Mouse (Mus musculus) frontal cortex, adult 2 months (tissue): ENCODE results near the gene Ak2. TPM values are rescaled to one million over a fixed set of nuclear protein-coding genes. Genes with fewer than 3 reads are reported as not detected.

Experiments used
- DNase-seq, 2 experiments: peaks; one replicate each; pipeline ENCODE4 v3.0.0; 2022; ENCODE audit warnings: low spot score in 1 of 2; ENCODE audit errors: extremely low spot score in 1 of 2
- polyA plus RNA-seq: library from polyadenylated mRNA; depleted of rRNA; stranded (reverse); fragments of >200 nt; gene quantifications from 2 replicates; pipeline ENCODE4 v1.2.3, GENCODE M21; 2012; rRNA removed

The Ak2 gene
- polyA plus RNA-seq: 41.8 and 42.2 TPM in 2 replicates

DNA sequence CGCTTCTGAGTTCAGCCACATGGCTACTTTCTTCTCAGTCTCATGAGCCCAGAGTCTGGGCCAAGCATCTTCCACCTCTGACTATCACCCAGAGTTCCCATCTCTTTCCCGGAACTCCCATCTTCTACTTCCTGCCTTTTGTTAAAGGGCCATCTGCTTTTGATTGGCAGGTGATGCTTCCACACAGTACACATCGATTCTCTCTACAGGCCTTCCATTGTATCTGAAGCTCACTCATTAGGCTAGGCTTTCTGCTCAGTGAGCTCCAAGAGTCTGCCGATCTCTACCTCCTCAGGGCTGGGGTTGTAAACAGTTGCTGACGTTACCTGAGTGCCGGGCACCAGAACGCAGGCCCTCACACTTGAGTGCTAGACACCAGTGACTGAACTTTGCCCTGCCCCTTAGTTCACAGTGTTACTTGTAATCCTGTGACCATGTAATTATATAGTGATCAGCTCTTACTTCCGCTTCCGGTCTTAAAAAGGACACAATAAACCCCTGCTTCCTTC lies at the start of gene Ak2:
Gene Ak2 (plus strand): TSS at position 459 of the 509 bp plus-strand sequence.
- no peak for DNase-seq

DNA sequence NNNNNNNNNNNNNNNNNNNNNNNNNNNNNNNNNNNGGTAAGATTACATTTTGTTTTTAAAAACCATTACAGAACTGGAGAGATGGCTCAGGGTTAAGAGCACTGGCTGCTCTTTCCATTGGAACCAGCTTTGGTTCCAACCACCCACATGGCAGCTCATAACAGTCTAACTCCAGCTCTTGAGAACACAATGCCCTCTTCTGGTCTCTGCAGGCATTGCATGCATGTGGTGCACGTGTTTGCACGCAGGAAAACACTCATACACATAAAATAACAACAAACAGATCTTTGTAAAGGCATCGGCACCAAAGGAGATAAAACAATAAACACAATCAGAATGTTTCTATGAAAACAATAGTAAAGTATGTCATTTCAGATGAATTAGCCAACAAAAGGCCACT lies 49.4 kb upstream of the Ak2 start:
- DNase-seq: no peak

DNA sequence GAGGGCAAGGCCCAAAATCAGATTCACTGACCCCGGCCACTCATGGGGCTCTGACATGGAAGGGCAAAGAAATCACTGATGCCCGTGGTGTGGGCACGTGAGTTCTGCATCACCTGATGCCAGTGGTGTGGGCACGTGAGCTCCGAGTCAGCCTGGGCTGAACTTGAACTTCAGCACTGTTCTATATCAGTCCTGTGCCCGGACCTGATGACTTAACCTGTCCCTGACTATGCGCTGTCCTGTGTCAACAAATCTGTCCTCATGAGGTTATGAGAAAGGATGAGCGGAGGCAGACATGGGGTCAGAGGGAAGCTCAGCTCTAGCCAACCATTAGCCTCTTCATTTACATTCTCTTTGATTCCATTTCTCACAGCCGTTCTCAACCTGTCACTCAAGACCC lies 45.0 kb upstream of the Ak2 start:
- DNase-seq: no peak

DNA sequence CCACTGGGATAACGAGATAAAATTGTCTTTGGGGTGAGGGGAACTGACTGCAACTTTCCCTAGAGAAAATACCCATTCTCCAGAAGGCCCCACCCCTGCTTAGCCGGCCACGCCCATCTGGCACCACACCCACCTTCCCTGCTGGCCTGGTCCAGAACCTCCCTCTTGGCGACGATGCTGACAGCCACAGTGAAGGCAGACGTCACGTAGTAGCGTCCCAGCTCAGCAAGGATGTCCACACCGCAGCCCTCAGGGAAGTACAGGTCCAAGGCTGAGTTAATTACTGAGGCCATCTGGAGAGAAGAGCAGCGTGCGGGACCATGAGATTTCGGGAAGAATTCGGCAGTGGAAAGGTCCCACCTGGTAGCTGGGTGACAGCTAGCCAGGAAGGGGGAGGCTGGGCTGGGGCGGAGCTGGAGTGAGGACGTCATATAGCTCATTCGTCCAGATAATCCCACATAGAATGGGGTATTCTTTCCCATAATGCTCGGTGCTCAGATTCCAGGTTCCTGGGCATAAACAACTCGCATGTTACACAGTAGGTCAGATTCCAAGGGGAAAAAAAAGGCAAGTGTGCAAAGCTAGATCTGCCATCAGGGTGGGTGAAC lies 44.3 kb upstream of the Ak2 start:
- no peak for DNase-seq

DNA sequence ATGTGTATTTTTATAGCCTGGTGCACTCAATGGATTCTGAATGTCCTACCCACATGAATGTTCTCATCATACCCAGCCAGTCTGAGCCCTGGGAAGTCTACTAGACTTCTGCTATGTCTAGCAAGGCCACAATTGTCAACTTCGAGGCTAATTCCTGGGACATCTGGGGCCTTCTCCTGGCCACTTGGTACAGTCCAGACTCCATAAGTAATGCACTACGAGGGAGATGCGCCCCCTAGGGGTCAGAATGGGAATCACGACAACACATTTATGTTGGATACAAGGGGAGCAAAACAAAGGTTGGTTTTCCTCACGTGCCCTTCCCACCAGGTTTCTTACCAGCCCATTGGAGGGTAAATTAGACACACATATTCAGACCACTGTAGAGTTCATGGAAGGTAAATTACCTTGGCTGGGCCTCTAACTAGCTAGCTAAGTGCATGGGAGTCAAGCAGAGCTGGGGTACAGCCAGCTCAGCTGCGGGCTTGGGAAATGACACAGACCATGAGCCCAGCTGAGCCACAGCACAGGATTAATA lies 43.6 kb upstream of the Ak2 start:
- peak in 1 of 2 experiments; percentile 59 for DNase-seq

DNA sequence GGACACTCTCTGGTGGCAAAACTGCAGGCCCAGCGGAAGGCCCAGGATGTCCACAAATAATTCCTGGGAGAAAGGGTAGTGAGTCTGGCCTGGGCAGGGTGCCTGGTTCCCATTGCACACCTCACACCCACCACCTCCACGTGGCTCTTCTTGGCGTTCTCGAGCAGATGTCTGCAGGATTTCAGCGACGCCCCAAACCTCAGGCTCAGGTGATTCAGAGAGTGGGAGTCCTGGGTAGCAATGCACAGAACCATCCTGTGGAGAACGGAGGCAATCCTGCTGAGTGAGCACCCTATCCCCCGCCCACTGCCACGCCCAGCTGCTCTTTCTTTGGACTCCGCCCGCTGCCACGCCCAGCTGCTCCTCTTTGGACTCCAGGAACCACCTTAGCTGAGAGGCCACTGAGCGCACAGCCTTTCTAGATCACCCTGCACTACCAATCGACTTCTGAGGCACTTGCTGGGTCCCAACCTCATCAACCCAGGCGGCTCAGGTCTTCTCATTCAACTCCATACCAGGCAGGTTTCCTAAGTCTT lies 42.2 kb upstream of the Ak2 start:
- DNase-seq: peak in 1 of 2 experiments; percentile 39

DNA sequence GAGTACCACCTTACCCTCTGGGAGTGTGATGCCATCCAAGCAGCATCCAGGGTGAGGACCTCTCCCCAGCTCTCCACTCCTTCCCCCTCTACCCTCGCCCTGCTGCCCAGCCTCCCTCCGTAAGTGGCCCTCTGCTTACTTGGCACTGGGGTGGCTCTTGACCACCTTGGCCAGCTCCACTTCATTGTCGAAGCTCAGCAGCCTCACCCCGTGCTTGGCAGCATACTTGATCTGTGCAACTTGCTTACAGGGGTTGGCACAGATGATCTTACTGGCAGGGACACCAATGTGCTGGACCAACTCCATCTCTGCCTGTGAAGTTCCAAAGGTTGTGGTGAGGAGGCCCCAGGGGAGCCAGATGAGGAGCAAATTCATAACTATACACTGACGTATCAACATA lies 41.3 kb upstream of the Ak2 start:
- no peak for DNase-seq

DNA sequence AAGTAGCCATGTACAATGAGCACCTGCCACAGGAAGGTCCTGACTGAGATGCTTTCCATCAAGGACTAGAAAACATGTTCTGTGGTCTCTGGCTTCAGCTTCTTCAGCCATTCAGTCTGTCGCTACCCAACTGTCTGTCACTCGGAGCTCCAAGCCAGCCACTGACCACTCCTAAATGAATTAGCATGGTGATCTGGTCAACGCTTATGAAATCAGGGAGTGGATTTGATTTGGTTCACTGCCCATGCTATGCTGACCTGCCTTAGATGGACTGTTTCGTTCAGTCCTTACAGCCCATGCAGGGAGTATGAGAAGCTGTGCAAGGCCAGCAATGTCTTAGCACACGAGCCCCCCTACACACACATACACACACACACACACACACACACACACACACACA lies 37.9 kb upstream of the Ak2 start:
- no peak for DNase-seq

DNA sequence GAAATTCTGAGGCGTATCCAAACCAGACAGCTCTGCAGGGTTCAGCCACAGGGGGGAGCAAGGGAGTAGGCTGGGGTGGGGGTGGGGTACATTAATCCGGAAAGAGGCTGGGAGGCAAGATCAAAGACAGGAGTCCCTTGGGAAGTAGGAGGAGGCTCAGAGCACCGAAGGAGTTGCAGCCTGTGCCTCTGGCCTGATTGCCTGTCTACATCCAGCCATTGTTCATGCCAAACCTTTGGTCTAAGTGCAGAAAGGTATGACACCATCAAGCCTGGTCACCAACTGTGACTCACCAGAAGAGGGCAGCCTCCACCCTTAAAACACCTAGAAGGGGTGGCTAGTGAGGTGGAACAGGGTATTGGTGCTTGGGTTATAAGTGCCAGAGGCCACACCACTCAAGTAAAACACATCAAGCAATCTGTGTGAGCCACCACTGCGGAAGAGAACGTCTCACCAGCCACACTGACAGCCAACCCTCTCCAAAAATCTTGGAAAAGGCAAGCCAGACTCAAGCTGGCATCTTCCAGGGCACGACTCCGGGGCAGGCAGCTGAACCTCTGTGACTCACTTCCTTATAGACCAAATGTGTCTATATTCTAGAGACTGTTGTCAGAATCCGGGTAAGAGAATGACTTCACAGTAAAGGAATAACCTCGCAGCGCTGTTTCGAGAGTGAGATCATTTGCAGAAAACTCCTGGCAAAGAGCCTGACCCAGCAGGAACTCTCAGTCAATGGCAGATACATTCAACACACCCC lies 34.4 kb upstream of the Ak2 start:
- DNase-seq: peak in 1 of 2 experiments; percentile 51

DNA sequence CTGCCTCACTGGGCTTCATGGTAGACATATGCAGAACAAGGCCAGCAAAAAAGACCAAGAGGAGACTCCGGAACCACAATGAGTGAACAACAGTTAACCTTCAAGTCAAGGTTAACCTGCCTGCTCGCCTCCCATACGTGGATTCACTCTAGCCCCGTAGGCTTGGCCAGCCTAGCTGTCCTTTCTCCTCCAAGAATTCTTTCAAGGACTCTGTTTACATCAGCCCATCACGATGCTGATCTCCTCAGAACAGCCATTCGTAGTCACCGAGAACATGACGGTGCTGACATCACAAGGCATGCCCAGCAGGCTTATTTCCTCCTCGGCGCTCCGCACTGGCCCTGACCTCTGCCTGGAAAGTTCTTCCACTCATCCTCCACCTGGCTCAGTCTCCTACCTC lies 33.6 kb upstream of the Ak2 start:
- no peak for DNase-seq

DNA sequence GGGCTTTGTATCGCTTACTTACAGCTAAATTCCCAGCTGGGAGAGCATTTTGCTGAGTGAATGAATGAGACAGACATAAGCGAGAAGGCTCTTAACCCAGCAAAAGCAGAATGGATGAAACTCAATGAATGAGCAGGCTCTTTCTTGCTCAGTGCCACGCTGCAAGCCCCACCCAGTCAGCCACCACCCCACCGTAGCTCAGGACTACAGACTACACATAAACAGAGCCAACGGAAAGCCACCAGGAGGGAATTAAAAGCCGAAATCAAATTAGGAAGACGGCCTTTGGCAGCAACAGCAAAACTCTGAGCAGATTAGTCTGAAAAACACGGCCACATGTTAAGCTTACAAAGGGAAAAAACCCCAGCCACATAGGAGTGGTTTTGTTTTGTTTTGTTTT lies 32.9 kb upstream of the Ak2 start:
- no peak for DNase-seq

DNA sequence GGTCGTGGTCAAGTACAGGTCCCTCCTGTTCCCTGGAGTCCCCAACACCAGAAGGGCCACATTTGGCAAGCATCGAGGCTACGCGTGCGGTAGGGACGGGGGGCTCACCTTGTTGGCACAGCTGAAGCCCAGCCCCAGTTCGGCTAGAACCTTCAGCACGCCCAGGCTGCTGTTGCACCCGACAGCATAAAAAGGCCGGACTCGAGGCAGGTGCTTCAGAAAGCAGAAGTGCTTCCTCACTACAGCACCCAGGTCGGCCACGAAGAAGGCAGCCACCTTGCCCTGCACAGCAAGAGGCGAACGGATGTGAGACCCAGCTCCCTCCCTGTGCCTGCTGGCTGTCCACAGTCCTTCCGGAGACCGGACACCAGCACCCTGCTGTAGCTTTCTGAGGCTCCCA lies 32.1 kb upstream of the Ak2 start:
- DNase-seq: no peak

DNA sequence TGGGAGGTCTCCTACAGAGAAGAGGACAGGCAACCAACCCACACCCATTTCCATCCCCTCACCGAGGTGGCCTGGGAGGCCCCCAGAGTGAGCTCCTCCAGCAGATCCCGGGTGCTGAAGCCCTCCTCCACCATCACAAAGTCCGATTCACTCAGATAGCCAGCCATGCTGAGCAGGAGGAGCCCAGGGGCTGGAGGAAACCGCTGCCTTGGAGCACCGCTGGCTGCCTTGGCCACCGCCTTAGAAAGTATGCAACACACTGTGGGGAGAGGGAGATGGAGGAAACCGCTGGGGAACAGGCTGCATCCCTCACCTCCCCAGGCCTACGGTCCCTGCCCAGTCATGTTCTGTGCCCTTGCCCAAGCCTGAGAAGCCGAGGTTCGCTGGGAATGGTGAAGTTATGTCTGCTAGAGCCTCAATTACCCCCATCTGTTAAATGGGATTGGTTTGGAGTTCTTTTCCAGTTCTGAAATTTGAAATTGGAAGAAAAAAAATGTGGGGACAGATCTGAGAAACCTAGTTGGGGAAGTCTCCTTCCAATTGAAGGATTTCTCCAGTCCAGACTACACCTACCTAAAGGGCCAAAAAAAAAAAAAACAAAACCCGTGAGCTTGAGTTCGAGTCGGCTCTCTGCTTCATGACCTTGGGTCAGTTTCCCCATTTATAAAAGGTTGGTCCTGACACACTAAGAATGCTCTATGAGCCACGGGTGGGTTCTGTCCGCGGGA lies 30.3 kb upstream of the Ak2 start:
- DNase-seq: no peak

DNA sequence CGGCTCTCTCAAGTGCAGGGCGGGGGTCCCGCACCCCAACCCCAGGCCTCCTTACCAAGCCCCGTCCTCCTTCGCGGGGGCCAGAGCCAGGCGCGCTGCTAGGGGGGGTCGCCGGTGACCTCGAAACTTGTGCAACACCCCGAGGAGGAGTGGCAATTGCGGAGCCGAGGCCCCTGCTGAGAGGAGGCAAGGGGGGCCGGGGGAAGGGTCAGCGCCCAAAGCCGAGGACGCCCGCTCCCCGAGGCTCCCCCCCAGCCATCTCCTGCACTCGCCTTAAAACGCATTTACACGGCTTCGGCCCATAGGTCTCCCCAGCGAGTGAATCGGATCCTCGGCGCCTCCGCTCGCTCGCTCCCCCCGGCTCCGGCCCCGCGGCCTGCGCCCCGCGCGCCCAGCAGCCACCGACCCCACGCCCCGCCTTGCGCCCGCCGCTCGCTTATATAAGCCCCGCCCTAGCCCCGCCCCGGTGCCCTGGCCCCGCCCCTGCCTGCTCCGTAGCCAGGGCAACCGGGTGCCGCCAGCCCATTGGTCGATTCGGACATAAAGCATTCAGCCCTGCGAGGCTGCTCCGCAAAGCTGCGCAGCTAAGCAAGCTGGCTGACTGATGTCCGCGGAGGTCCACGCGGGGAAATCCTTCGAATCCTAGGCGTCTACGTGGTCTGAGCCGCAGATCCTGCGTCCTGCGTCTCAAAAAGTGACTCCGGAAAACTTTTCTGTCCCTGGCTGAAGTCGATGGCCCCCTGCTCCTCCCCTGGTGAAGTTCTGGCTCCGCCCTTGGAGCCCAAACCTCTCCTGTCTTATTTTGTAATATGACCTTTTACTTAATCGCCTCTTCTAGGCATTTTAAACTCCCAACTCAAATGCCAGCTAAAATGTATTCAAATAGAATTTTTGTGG lies 29.5 kb upstream of the Ak2 start, which contains the start of gene Azin2:
Gene Azin2 (minus strand): TSS at position 414 of the 897 bp plus-strand sequence.
- peak; percentile 79 to 93 for DNase-seq

DNA sequence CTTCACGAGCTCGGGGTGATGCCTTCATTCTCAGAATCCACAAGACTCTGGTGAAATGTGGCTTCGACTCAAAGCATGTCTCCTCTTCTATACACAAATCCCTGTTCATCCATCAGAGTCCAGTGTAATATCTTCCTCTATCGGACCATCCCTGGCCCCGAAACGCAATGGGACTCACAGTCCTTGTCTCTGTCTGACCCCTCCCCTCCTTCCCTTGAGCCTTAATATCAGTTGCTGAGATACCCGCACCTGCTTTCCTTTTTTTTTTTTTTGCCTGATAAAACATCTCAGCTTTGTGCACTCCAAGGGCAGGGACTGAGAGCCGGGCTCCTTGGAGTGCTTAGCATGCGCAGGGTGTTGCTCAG lies 28.9 kb upstream of the Ak2 start:
- DNase-seq: no peak

DNA sequence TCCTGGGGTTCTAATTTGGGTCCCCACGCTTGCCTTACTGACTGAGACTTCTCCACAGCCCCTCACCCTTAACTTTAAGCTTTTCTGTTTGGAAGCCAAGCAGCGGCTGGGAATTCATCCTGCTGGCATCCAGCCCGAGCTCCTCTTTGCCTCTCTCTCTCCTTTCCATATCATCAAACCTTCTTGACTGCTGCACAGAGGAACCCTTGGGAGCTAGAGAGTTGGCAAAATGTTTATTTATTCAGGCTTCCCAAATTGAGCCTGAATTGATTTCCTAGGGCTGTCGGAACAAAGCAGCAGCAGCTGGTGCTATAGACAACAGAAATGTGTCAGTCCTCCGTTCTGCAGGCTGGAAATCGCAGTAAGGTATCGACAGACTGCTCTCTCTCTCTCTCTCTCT lies 25.0 kb upstream of the Ak2 start:
- DNase-seq: peak in 1 of 2 experiments; percentile 40

DNA sequence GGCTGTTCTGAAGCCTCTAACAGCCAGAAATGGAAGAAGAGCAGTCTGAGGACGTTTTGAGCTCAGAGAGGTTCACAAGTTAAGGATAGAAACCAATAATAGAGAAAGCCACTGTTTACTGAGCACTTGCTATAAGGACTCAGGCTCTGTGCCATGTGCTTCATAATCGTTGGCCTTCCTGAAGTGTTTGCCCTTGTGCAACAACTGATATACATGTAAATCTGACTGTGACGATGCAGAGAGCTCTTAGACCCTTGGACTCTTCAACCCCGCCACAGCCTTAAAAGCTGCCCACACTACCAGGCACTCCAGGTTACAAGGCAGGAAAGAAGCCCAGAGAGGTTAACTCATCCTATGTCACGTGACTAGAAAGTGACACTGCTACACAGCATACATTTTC lies 22.7 kb upstream of the Ak2 start:
- DNase-seq: no peak

DNA sequence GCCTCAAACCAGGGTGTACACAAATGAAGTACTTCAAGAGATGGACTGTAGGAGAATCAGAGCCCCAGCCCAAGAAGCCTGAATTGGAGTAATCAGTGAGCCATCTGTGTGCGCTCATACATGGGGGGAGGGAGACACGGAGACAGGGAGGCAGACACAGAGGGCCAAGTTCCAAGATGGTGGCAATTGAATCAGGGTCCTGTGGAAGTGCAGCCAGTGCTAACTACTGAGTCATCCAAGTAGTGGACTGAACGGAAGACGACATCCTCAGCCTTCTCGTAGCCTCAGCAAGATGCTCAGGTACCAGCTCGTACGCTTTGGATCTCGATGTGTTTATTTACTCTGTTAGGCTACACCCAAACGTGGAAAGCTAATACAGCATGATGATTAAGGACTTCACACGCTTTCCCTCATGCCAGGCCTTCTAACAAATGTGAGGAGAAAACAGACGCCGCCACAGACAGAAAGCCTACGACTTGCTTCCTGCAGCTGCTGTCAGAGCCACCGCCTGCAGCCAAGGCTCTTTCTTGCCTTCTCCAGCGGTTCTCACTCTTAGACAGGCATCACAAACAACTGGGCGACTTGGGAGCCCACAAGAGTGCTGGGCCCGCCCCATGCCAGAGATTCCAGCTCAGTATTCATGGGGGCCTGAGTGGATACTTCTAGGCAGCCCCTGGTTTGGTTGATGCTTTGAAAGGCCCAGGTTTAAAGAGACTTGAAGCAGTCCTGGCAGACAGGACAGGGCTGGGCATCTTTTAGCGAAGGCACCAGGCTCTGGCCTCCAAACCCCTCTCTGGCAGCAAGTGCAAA lies 21.9 kb upstream of the Ak2 start:
- DNase-seq: no peak

DNA sequence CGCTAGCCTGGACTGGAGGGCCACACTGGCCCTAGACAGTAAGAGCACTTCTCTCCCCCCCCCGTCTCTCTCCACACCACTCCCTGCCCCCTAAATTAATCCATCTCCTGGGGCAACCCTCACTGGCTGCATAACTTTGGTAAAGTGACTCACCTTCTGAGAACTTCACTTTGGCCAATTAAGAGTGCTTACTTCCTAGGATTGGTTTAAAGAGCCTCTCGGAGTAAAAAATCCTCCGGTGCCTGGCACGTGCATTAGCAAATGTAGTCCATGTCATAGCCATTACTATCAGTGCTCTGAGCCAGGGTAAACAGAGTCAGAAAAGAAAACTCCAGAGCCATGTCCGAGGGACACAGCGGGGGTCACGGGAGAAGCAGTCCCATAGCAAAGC lies 21.3 kb upstream of the Ak2 start:
- no peak for DNase-seq
